Mouse (Mus musculus) thymus, adult 2 months (tissue): ENCODE measurements around the gene Trabd2b. TPM values are rescaled to one million over a fixed set of nuclear protein-coding genes. Genes with fewer than 3 reads are reported as not detected.

Source experiments
- DNase-seq: peaks from one replicate; pipeline ENCODE4 v3.0.0; 2021
- H3K27ac ChIP-seq: fragments of 200-500 bp; 2 replicates; pipeline ENCODE4 v1.5.1; 2012; ENCODE audit warnings: low read length, control low read depth; ENCODE audit not compliant: control insufficient read depth, insufficient read depth
- H3K27me3 ChIP-seq: fragments of 200-500 bp; 2 replicates; pipeline ENCODE4 v1.6.1; 2012; ENCODE audit warnings: mild to moderate bottlenecking, low read length, moderate library complexity, mixed read lengths; ENCODE audit not compliant: control insufficient read depth, insufficient read depth
- H3K36me3 ChIP-seq: fragments of 200-500 bp; 2 replicates; pipeline ENCODE4 v1.6.1; 2012; ENCODE audit warnings: mild to moderate bottlenecking, low read length, moderate library complexity; ENCODE audit not compliant: control insufficient read depth, insufficient read depth
- H3K4me1 ChIP-seq: fragments of 200-500 bp; replicated peaks from 2 replicates; pipeline ENCODE4 v1.6.1; 2012; ENCODE audit warnings: low read length; ENCODE audit not compliant: control insufficient read depth, insufficient read depth
- H3K4me3 ChIP-seq: fragments of 200-500 bp; 2 replicates; pipeline ENCODE4 v1.5.1; 2012; ENCODE audit warnings: mild to moderate bottlenecking, low read length, control low read depth, moderate library complexity; ENCODE audit not compliant: control insufficient read depth, insufficient read depth
- CTCF ChIP-seq: fragments of 200-500 bp; IDR thresholded peaks from 2 replicates; pipeline ENCODE4 v1.5.1; 2012; ENCODE audit warnings: mild to moderate bottlenecking, control low read depth, low read length, moderate library complexity, borderline replicate concordance; ENCODE audit not compliant: control insufficient read depth, poor library complexity, insufficient read depth; ENCODE audit errors: extremely low read depth
- POLR2A ChIP-seq: fragments of 200-500 bp; IDR thresholded peaks from 2 replicates; pipeline ENCODE4 v1.6.1; 2012; ENCODE audit warnings: mild to moderate bottlenecking, low read length, control low read depth, moderate library complexity; ENCODE audit not compliant: control insufficient read depth, poor library complexity, insufficient read depth; ENCODE audit errors: extremely low read depth
- WGBS: fragments of 180-500 bp; shearing (Covaris S2); methylation state at CpG from one replicate; pipeline ENCODE4 v1.1.7; 2018; 5-methylcytosine and 5-hydroxymethylcytosine counted together
- polyA plus RNA-seq: library from polyadenylated mRNA; depleted of rRNA; stranded (reverse); fragments of >200 nt; gene quantifications from 2 replicates; pipeline ENCODE4 v1.2.3, GENCODE M21; 2012

The Trabd2b gene
- polyA plus RNA-seq, 1 experiment, result 1.5 TPM

DNA sequence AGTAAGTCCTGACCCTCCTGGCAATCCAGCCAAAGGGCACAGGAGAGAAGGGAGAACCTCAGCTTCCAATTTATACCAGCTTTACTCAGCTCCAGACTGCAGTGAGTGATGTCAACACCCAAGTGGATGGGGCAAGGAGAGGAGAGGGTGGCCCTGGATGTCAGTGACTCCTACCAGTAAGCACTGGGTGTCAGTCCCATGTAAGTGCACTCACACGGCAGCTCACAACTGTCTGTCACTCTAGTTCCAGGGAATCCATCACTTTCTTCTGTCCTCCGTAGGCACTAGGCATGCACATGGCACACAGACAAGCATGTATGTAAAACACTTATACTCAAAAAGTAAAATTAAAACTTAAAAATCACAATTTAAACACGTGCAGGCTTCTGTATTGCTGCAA is 113.4 kb downstream of the Trabd2b start:
- TF ChIP-seq CTCF (no peak), POLR2A (no peak)
- Histone ChIP-seq H3K4me1 (peaks cover 4% of the 10 kb centered on the region; the same call in 1 of the 2 replicates), H3K4me3 (no peak overlapping the region), H3K27me3 (no peaks in the 10 kb centered on the region), H3K27ac (no peak overlapping the region), H3K36me3 (no peaks in the 10 kb centered on the region)
- 97% methylated on average over 3 of the region's 3 CpGs for WGBS
- DNase-seq, result no peak

DNA sequence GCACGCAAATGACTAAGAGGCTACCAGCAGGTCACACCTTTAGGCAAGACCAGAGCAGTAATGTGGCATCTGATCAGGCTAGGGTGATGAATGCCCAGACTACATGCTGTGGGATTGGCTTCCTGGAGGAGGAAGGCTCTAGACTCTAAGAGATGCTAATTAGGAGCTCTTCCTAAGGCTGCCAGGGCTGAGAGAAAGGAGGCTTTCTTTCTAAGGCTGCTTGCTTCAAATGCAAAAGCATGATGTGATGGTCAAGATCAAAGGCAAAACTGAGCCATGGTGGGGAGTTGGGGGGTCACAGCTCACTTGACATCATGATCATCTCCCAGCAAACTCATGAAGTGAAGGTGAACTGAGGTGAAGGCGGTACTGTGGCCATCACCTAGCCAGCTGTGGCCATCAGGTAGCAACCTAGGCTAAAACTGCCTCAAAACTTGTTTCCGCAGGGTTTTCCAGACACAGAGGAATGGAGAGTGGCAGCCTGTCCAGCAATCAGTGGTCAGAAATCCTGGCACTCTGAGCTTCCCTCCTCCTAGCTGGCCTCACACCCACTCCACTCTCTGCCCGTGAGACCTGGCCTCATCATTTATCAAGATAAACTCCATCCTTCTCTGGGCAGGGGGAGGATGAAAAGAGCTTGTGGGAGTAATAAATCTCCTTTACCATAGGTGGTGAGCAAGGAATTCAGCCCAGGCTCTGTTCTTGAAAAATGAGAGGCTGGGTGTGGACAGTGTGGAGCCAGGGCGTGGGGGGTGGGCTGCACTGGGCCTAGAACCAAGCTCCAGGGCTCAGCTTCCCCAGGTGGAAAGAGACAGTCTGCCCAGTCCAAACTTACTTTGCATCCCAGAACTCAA is 117.0 kb downstream of the Trabd2b start:
- H3K27me3 ChIP-seq, result no peaks in the 10 kb centered on the region
- H3K4me3 ChIP-seq, result no peak overlapping the region
- DNase-seq, result no peak
- peaks cover 4% of the 10 kb centered on the region; the same call in 1 of the 2 replicates for H3K4me1 ChIP-seq
- no peak overlapping the region for H3K27ac ChIP-seq
- WGBS, result 95% methylated on average over 5 of the region's 5 CpGs
- TF ChIP-seq CTCF, result no peak
- TF ChIP-seq POLR2A, result no peak
- H3K36me3 ChIP-seq, result no peaks in the 10 kb centered on the region

DNA sequence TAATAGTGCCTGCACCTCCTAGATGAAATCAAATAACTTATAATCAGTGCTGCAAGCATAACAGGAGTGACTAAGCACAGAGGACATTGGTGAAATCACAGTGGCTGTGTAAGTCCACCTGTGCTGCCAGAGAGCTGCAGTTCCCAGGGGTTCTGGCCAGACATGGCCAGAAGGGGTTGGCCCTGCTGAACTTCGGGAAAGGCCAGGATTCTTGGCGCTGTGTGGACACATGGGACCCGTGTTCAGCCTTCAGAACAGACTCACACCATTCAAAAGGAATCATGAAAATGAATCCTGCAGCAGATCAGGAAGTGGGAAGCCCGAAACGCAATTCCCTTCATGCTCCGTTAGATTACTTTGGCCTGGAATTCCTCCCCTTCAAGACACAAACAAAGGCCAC is 125.1 kb downstream of the Trabd2b start:
- no peak for DNase-seq
- Histone ChIP-seq H3K36me3 (no peaks in the 10 kb centered on the region), H3K4me1 (no peaks in the 10 kb centered on the region), H3K27me3 (no peaks in the 10 kb centered on the region), H3K4me3 (no peak overlapping the region), H3K27ac (no peak overlapping the region)
- no peak for TF ChIP-seq CTCF
- WGBS, result 88% methylated on average over 6 of the region's 6 CpGs

DNA sequence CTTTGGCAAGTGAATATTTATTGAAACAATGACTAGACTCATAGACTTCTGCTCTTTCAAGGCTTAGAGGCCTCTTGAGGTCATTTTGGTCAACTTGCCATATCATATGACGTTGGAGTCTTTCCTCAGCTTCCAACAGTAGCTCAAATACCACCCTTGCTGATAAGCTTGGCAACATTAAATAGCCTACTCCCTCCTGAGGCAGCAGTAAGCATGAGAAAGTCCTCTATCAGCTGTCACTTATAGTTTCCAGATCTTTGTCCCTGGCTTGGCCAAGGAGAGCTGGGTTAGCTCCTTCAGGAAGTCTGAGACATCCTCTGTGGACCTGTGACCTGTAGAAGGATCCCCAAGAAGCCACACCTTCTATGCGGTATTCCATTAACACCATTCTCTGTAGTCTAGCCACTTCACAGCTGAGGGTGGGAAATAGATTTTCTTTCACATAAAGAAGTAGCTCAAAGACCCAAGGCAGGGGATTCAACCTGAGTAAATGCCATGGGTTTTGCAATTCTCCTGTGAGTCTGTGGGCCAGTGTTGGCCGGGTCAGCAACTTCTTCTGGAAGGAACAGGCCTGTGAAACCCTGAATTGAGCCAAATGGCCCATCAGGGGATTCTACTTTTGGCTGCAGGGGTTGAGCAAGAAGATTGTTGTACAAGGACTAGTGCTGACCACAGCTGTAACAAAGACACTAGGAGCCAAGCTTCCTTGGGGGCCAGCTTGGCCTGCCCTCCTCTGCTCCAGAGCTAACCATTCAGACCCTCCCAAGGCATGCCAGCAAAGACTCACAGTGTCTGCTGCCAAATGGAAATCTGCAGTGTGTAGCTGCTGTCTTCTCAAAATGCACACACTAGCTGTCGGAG is 127.6 kb downstream of the Trabd2b start:
- no peak for DNase-seq
- H3K27me3 ChIP-seq, result no peaks in the 10 kb centered on the region
- H3K27ac ChIP-seq, result no peak overlapping the region
- no peaks in the 10 kb centered on the region for H3K36me3 ChIP-seq
- H3K4me1 ChIP-seq, result no peaks in the 10 kb centered on the region
- H3K4me3 ChIP-seq, result no peak overlapping the region
- 92% methylated on average over 4 of the region's 4 CpGs for WGBS
- no peak for TF ChIP-seq POLR2A
- no peak for TF ChIP-seq CTCF

DNA sequence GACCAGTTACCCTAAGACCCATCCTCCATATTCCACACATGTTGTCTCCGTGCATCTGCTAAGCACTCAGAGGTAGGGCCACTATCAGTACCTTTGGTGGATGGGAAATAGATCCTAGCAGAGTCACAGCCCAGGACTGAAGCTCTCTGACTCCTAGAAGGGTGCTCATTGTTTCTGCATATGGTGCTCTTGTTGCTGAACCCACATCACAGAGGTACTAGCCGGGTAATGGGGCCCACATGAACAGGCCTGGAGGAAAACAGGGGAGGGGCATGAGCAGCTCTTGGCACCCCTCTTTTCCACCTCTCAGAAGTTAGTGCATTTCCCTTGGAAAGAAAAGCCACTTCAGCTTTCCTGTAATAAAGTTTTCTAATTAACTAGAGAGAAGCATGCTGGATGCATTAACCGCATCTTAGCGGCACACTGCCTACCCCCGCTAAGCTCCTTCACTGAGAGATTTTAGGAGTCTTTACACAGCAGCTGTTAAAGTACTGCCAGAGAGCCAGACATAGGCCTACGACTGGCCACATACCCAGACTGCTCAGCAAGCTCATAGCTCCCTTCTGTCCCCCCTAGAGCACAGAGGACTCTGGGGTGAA is 131.0 kb downstream of the Trabd2b start:
- Histone ChIP-seq H3K36me3 (no peaks in the 10 kb centered on the region), H3K27me3 (no peaks in the 10 kb centered on the region), H3K27ac (no peak overlapping the region), H3K4me3 (no peak overlapping the region), H3K4me1 (no peaks in the 10 kb centered on the region)
- DNase-seq, result no peak
- no peak for TF ChIP-seq CTCF
- TF ChIP-seq POLR2A, result no peak
- WGBS, result 79% methylated on average over 6 of the region's 6 CpGs

DNA sequence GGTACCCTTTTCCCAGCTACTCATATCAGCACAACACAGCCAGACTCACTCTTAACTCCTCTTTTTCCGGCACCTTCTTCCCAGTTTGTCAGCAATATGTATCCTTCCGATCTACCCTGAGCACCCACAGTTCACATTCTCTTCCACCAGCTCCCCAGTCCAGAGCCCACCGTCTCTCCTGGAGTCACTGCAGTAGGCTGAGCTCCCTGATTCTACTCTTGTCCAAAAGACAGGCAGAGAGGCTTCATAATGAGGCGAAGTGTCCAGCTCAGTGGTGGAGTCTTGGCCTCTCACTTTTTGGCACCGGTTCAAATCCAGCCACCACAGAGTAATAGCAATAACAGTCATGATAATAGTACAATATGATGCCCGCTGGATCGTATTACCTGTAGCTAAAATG is 133.5 kb downstream of the Trabd2b start:
- TF ChIP-seq POLR2A, result no peak
- no peak for TF ChIP-seq CTCF
- DNase-seq, result no peak
- 95% methylated on average over 7 of the region's 7 CpGs for WGBS
- Histone ChIP-seq H3K4me1 (no peaks in the 10 kb centered on the region), H3K27ac (no peak overlapping the region), H3K27me3 (no peaks in the 10 kb centered on the region), H3K4me3 (no peak overlapping the region), H3K36me3 (no peaks in the 10 kb centered on the region)
